Mouse (Mus musculus): ENCODE data around the gene Olfr1395. TPM values are rescaled to one million over a fixed set of nuclear protein-coding genes. Genes with fewer than 3 reads are reported as not detected.
"Not testable (repeated sequence)": the region's sequence is repeated elsewhere in the genome, so short reads cannot be mapped to it uniquely, and the experiment has no call there.

Gene Olfr1395
- polyA plus RNA-seq, 1 experiment from 2014 or later, result not detected

GRCm38 (mm10) chr11:49112624-49113219 is 29.4 kb upstream of the Olfr1395 start:
- Histone ChIP-seq H3K27me3 (replicated peaks) (no peaks in the 10 kb centered on the region), H3K36me3 (no peaks in the 10 kb centered on the region), H3K27ac (no peak overlapping the region), H3K4me1 (replicated peaks) (no peaks in the 10 kb centered on the region), H3K4me3 (replicated peaks) (no peak overlapping the region), H3K4me2 (replicated peaks) (no peak overlapping the region), H3K9ac (no peak overlapping the region), H3K9me3 (no peaks in the 10 kb centered on the region)
- 62% methylated on average over 6 of the region's 6 CpGs for WGBS
- peak; percentile 61 for ATAC-seq

- Histone ChIP-seq H3K27ac (no peak overlapping the region), H3K27me3 (replicated peaks) (no peaks in the 10 kb centered on the region), H3K4me2 (replicated peaks) (no peak overlapping the region), H3K9ac (no peak overlapping the region), H3K9me3 (no peaks in the 10 kb centered on the region), H3K36me3 (no peaks in the 10 kb centered on the region), H3K4me1 (replicated peaks) (no peaks in the 10 kb centered on the region), H3K4me3 (replicated peaks) (no peak overlapping the region)
- 46% methylated on average over 2 of the region's 2 CpGs for WGBS
- no peak for ATAC-seq
Observed at GRCm38 (mm10) chr11:49114158-49114557, 27.9 kb upstream of the Olfr1395 start.

GRCm38 (mm10) chr11:49114774-49115173 is 27.3 kb upstream of the Olfr1395 start, which contains the start of gene Olfr1396:
Gene Olfr1396 (minus strand): TSS chr11:49114874.
- no peaks in the 10 kb centered on the region for H3K9me3 ChIP-seq
- no peaks in the 10 kb centered on the region for H3K36me3 ChIP-seq
- H3K4me2 ChIP-seq (replicated peaks), result no peak within 1 kb of the TSS
- no peak within 1 kb of the TSS for H3K9ac ChIP-seq
- no peak within 1 kb of the TSS for H3K27ac ChIP-seq
- ATAC-seq, result no peak
- H3K27me3 ChIP-seq (replicated peaks), result no peaks in the 10 kb centered on the region
- H3K4me3 ChIP-seq (replicated peaks), result no peak within 1 kb of the TSS
- H3K4me1 ChIP-seq (replicated peaks), result no peaks in the 10 kb centered on the region

GRCm38 (mm10) chr11:49119635-49120034 is 22.4 kb upstream of the Olfr1395 start:
- no peaks in the 10 kb centered on the region for H3K27me3 ChIP-seq (replicated peaks)
- H3K27ac ChIP-seq, result no peak overlapping the region
- no peaks in the 10 kb centered on the region for H3K36me3 ChIP-seq
- 79% methylated on average over 3 of the region's 3 CpGs for WGBS
- H3K4me2 ChIP-seq (replicated peaks), result no peak overlapping the region
- no peak for ATAC-seq
- H3K4me3 ChIP-seq (replicated peaks), result no peak overlapping the region
- no peaks in the 10 kb centered on the region for H3K9me3 ChIP-seq
- H3K4me1 ChIP-seq (replicated peaks), result no peaks in the 10 kb centered on the region
- H3K9ac ChIP-seq, result no peak overlapping the region

GRCm38 (mm10) chr11:49124169-49124568 is 17.9 kb upstream of the Olfr1395 start:
- 0 out of 2 replicates have a peak, but pooled peaks cover 3% of the 10 kb centered on the region for H3K4me1 ChIP-seq (replicated peaks)
- H3K4me3 ChIP-seq (replicated peaks), result no peak overlapping the region
- H3K36me3 ChIP-seq, result no peaks in the 10 kb centered on the region
- no peak for ATAC-seq
- H3K4me2 ChIP-seq (replicated peaks), result no peak overlapping the region
- H3K27ac ChIP-seq, result no peak overlapping the region
- no peaks in the 10 kb centered on the region for H3K9me3 ChIP-seq
- H3K9ac ChIP-seq, result no peak overlapping the region
- 81% methylated on average over 2 of the region's 2 CpGs for WGBS
- no peaks in the 10 kb centered on the region for H3K27me3 ChIP-seq (replicated peaks)

- Histone ChIP-seq H3K4me3 (replicated peaks) (no peak within 1 kb of the TSS), H3K27ac (no peak within 1 kb of the TSS), H3K9me3 (no peaks in the 10 kb centered on the region), H3K4me1 (replicated peaks) (no peaks in the 10 kb centered on the region), H3K27me3 (replicated peaks) (no peaks in the 10 kb centered on the region), H3K9ac (no peak within 1 kb of the TSS), H3K4me2 (replicated peaks) (no peak within 1 kb of the TSS), H3K36me3 (no peaks in the 10 kb centered on the region)
- no peak for ATAC-seq
- WGBS, result 74% methylated on average over 1 of the region's 1 CpGs
Observed at GRCm38 (mm10) chr11:49154077-49154476, 12.0 kb downstream of the Olfr1395 start, which contains the start of gene Olfr1394. Gene Olfr1394 (plus strand): TSS chr11:49154377.

GRCm38 (mm10) chr11:49156821-49157814 is 15.0 kb downstream of the Olfr1395 start:
- Histone ChIP-seq H3K27me3 (replicated peaks) (no peaks in the 10 kb centered on the region), H3K4me2 (replicated peaks) (no peak overlapping the region), H3K4me3 (replicated peaks) (no peak overlapping the region), H3K9ac (no peak overlapping the region), H3K9me3 (no peaks in the 10 kb centered on the region), H3K4me1 (replicated peaks) (no peaks in the 10 kb centered on the region), H3K27ac (no peak overlapping the region), H3K36me3 (no peaks in the 10 kb centered on the region)
- WGBS, result 81% methylated on average over 2 of the region's 2 CpGs
- ATAC-seq, result no peak

GRCm38 (mm10) chr11:49168839-49169611 is 27.0 kb downstream of the Olfr1395 start:
- peak overlapping the region; percentile 21; the same call in 1 of the 2 replicates for H3K9ac ChIP-seq

GRCm38 (mm10) chr11:49170576-49170975 is 28.5 kb downstream of the Olfr1395 start:
- ATAC-seq, result no peak
- Histone ChIP-seq H3K4me3 (replicated peaks) (no peak overlapping the region), H3K4me2 (replicated peaks) (no peak overlapping the region), H3K4me1 (replicated peaks) (peaks cover 2% of the 10 kb centered on the region; the same call in 1 of the 2 replicates), H3K9me3 (no peaks in the 10 kb centered on the region), H3K9ac (no peak overlapping the region), H3K27me3 (replicated peaks) (peaks cover 9% of the 10 kb centered on the region; the same call in 1 of the 2 replicates), H3K27ac (no peak overlapping the region), H3K36me3 (no peaks in the 10 kb centered on the region)
- WGBS, result 92% methylated on average over 4 of the region's 4 CpGs

More at GRCm38 (mm10) chr11:49168839-49169611, 27.0 kb downstream of the Olfr1395 start:
- 5% methylated on average over 50 of the region's 50 CpGs for WGBS
- H3K27ac ChIP-seq, result no peak overlapping the region
- no peaks in the 10 kb centered on the region for H3K9me3 ChIP-seq
- peaks cover 2% of the 10 kb centered on the region; the same call in 1 of the 2 replicates for H3K4me1 ChIP-seq (replicated peaks)
- H3K4me3 ChIP-seq (replicated peaks), result peak overlapping the region; percentile 33
- H3K36me3 ChIP-seq, result no peaks in the 10 kb centered on the region
- peaks cover 9% of the 10 kb centered on the region; the same call in 1 of the 2 replicates for H3K27me3 ChIP-seq (replicated peaks)
- peak overlapping the region; percentile 86 for H3K4me2 ChIP-seq (replicated peaks)
- peak; percentile 77 for ATAC-seq

- WGBS, result 84% methylated on average over 8 of the region's 8 CpGs
- H3K27ac ChIP-seq, result no peak overlapping the region
- no peak for ATAC-seq
- no peak overlapping the region for H3K9ac ChIP-seq
- H3K4me1 ChIP-seq (replicated peaks), result no peaks in the 10 kb centered on the region
- no peak overlapping the region for H3K4me3 ChIP-seq (replicated peaks)
- no peak overlapping the region for H3K4me2 ChIP-seq (replicated peaks)
- H3K27me3 ChIP-seq (replicated peaks), result no peaks in the 10 kb centered on the region
- H3K36me3 ChIP-seq, result no peaks in the 10 kb centered on the region
- no peaks in the 10 kb centered on the region; the same call in 1 of the 2 replicates for H3K9me3 ChIP-seq
Observed at GRCm38 (mm10) chr11:49175345-49175744, 33.3 kb downstream of the Olfr1395 start.

GRCm38 (mm10) chr11:49176047-49176779 is 34.1 kb downstream of the Olfr1395 start:
- H3K36me3 ChIP-seq; H3K4me3 ChIP-seq (replicated peaks); H3K9ac ChIP-seq; H3K9me3 ChIP-seq; H3K27ac ChIP-seq; H3K27me3 ChIP-seq (replicated peaks); H3K4me2 ChIP-seq (replicated peaks); H3K4me1 ChIP-seq (replicated peaks): not testable (repeated sequence)
- WGBS, result 43% methylated on average over 4 of the region's 4 CpGs
- ATAC-seq, result peak; percentile 83
